Mouse (Mus musculus) c-Kit-positive CD71-negative TER-119-negative erythroid progenitor cells, embryonic 14.5 days (primary cell): ENCODE results near the gene Ppm1b.

Source experiments
- DNase-seq: peaks from one replicate; pipeline ENCODE4 v3.0.0-alpha.2; 2013; ENCODE audit warnings: low read depth

Ppm1b gene

DNA sequence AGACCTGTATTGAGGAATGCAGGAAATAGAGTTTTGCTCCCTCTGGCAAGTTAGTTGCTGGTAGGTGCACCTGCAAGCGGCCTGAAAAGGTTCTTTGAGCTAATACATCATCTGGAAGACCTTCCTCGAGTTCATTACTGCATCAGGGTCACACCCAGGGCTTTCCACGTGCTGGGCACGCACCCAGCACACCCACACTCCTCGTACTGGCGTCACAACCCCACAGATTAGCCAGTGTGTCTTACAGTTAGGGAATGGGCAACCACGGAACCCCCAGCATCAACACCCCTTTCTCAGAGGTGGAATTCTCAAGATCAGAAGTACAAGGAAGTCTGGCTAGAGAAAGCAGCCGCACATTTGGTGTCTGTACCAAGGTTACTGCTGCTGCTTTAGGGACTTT lies 67.7 kb downstream of the Ppm1b start:
- no peak for DNase-seq

DNA sequence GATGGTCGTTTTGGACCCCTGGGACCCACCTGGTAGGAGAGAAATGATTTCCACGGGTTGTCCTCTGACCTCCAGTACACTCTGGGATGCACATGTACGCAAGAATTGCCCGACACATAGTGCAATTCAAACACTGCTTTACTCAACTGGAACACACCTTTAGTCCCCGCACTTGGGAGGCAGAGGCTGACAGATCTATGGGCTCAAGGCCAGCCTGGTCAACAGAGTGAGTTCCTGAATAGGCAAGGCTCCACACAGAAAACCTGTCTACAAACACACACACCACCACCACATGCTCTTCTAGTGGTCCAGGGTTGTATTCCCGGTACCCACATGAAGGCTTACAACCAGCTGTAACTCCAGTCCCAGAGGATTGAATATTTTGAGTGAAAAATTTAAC lies 68.6 kb downstream of the Ppm1b start:
- DNase-seq, result no peak

DNA sequence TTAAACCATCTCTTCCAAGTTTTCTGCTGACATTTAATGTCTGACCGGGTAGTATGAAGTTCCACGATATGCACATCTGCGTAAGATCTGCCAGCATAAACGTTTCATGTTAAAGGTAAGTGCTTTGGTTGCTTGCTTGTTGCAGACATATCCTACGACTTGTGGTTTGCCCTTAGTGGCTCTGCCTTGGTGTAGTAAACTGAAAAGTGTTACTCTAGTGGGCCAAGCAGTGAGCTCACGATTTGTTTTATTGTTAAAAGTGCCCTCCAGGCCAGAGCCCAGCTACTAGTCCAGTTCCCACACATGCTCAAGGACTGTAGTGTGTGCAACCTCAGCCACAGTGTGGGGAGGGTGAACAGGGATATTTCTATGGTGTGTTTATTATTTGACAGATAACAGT lies 69.9 kb downstream of the Ppm1b start:
- no peak for DNase-seq

DNA sequence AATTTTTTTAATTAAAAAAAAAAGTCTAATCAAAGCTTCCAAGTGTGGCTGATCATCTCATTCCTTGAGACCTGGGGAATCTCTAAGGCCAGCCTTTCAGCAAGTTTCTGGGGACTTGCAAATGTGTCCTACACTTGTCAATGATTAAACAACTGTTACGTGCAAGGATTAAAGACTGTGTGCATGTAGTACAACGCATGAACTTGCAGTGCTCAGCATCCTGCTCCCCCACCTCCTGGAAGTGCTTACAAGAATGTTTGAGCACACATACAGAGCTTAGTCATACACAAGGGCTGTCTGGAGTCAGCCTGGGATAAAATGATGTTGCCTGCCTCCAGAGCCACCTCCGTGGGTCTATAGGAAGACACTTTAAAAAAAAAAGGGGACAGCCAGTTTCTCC lies 70.7 kb downstream of the Ppm1b start:
- no peak for DNase-seq

DNA sequence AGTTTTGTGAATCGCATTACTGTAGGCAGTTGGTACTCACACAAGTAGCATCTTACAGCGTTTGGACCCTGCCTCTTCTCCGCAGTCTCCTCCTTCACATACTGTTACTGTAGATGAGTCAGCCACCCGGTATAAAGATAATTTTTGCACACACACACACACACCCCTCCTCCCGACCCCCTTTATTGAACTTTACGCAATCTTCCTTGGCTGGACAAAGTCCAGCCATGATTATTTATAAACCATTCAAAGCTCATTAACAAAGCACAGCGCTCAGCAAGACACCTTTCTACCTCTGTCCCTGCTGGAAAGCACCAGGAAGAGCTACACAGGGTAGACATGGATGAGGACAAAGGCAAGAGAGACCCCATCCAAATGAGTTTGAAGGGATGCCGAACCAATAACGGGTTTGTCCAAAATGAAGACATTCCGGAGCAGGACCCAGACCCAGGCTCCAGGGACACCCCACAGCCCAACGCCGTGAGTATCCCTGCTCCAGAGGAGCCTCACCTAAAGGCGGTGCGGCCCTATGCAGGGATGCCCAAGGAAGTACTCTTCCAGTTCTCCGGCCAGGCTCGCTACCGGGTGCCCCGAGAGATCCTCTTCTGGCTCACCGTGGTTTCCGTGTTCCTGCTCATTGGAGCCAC lies 71.7 kb downstream of the Ppm1b start, which contains the start of gene Slc3a1:
TSS of gene Slc3a1 (plus strand) at position 284 of the 647 bp plus-strand sequence.
- DNase-seq, result no peak

DNA sequence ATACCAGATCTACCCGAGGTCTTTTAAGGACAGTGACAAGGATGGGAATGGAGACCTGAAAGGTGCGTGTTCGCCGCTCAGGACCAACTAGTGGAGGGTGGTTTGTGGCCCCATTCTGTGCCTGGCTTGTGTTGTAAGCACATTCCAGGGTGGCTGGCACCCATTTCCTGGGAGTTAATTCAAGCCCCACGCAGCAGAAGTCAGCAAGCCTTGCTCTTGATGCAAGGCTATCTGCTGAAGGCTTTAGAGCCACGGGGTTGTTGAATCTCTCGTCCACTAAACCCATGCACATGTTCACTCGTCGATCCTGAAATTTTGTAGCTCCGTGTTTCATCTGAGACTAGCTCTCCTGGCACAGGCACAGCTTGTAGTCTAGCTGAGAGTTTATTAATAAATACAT lies 72.3 kb downstream of the Ppm1b start:
- DNase-seq, result no peak

DNA sequence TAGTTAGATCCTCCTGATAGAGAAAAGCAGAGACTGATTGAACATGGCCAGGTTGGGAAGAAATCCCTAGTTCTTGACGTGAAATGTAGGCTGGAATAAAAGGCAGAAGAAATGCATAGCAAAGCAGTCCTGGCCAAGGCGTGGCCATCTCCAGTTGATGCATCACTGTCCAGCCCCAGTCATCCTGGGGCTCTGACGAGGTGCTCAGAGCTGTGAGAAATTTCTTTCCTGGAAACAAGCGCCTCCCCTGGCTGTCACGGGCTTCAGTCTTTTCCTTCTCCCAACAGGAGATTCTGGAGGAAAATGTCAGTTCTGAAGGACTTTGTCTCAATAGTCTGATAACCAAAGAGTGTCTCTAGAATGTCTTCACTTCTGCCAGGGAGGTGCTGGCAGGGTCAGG lies 74.1 kb downstream of the Ppm1b start:
- DNase-seq, result no peak

DNA sequence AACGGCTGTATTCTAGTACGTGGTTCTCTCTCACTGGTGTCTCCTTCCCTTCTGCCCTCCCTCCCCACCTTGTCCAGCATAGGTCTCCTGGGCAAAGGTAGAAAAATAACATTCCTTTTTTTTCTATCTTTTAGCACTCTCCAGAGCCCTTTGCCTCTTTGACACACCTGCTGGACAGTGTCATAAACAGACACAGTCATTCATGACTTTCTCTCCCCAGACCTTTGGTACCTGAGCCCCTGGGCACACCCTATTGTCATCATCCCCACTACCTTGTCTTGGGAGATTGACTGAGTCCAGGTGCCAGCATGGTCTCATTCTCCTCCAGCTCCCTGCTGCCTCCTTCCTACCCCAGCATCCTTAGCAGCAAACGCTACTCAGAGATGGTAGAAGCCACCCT lies 76.5 kb downstream of the Ppm1b start:
- DNase-seq, result no peak

DNA sequence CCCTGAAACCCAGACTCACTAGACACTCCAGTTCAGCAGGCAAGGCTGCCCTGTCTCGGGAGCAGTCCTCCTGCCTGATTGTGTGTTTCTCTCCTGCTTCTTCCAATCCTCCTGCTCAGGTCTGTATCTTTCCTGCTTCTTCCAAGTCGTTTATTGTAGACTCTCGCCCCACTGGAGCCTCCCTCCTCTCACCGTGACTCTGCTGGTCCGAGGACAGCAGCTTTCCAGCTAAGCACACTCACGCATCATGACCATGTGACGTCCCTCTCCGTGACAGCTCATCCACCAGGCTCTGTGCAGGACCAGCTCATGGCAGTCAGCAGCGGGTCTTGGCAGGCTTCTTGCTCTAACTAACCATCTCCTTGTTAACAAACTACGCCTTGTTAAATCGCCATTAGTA lies 77.5 kb downstream of the Ppm1b start:
- DNase-seq, result no peak

DNA sequence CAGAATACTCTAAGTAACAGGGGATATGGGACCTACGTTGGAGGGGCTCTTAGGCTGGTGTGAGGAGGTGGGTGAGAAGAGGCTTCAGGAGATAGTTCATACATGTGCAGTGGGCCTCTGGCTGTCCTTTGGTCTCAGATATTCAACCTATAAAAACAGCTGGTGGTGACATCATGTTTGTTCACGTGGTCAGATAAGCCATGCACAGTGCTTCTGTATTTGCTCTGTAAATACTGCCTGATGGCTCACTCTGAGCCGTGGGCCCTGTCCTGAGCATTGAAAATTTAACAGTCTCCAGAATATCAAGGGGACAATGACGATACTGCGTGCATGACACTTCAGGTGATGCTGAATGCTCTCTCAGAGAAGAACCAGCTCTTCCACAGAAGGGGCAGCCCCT lies 81.3 kb downstream of the Ppm1b start:
- no peak for DNase-seq

DNA sequence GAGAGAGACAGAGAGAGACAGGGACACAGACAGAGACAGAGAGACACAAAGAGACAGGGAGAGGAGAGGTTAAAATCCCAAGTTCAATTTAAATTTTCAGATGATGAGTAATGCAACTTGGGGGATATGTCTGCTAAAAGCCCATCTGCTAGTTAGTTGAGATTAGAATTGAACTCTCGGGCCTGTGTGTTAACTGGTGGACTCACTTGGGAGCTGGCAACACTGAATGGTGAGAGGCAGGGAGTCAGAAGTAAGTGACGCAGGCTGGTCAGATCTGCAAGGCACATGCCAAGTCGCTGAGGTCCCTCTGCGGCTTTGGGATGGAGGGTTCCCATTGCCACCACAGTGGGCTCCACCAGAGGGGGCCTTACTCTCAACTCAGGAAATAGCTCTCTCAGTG lies 81.8 kb downstream of the Ppm1b start:
- no peak for DNase-seq

DNA sequence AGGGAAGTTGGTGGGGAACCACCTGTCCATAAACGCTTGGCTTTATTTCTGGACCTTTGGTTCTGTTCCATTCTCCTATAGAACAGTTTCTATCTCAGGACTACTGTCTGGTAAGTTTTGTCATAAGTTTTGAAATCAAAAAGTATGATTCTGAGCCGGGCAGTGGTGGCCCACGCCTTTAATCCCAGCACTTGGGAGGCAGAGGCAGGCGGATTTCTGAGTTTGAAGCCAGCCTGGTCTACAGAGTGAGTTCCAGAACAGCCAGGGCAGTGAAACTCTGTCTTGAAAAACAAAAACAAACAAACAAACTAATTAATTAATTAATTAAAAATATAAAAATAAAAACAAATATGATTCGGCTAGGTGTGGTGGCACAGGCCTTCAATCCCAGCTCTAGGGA lies 82.2 kb downstream of the Ppm1b start:
- DNase-seq, result no peak

DNA sequence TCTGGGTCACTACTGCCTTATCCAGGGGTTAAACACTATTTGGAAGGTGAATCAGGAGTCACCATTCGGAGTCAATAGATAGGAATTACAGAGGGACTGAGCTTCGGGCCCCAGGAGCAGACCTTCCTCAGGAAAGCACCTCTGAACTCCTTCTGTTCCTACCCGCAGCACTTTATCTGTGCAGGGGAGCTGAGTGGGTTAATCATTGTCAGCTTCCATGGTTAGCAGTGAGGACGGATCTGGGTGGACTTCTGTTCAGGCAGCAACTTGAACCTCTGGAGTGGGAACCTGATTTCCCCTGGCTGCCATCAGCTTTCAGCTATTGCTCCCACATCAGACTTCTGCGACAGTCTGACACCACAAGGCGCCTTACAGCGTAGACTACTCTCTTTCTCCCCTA lies 84.4 kb downstream of the Ppm1b start:
- no peak for DNase-seq

DNA sequence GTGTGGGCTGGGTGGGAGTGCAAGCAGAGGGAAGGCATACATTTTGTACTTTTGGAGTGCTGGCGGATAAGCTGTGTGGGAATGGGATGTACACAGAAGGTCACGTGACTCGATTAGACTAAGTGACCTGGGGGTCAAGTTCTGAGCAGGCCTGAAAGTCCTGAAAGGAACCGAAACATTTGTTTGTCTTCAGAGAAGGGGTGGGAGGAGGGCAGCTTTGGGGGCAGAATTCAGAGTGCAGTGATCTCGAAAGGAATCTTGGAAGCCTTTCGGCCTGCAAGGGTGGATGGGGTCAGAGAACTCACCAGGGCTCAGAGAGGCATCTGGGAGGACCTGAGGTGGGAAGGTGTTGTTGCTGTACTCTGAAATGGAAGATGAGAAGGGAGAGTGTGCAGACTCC lies 85.9 kb downstream of the Ppm1b start:
- DNase-seq, result no peak

DNA sequence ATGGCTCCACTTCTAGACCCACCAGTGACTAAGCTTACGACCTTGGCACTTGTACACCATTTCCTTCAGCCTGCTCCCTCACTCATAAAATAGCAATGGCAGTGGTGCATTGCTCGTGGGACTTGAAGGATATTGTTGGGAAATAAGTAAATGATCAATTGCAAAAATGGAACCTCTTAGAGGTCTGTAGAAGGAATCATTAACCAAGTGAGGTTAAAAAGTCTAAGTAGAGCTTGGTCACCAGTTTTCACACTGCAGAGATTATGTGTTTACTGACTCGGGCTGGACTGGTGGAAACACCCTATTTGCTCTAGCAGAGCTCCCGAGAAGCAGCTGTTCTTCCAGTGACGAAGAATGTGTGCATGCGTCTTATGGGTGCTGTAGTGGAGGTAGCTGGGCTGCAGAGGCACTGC lies 86.9 kb downstream of the Ppm1b start:
- no peak for DNase-seq

DNA sequence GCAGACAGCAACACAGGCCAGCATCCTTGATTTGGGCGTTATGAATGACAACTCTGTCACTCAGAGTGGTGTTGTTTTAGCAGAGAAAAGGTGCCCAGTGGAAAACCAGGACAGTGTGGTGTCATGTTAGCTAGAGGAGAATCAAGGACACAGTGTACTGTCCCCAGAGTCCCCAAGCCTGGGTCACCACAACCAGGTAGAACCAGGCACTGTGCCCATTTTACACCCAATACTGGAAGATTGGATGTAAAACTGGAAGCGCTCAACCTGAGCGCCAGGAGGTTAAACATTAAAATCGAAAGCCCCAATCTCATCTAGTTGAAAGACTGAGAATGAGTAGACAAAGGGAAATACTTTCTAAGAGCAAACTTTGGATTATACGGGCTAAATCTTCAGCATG lies 87.9 kb downstream of the Ppm1b start:
- no peak for DNase-seq

DNA sequence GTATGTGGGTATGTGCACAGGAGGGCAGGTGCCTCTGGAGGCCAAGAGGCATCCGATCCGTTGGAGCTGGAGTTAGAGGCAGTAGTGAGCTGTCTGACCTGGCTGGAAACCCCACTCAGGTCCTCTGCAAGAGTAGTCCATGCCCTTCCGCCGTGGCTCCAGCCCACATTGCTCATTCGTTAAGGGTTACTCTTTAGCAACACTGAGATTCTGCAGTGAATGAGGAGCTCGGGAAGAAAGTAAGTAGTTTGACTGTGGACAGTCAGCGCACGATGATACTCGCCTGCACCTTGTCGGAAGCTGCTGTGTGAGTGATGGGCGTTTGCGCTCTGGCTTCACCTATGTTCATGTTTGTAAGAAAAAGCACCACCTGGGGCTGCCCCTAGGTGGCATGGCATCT lies 88.6 kb downstream of the Ppm1b start:
- DNase-seq, result no peak

DNA sequence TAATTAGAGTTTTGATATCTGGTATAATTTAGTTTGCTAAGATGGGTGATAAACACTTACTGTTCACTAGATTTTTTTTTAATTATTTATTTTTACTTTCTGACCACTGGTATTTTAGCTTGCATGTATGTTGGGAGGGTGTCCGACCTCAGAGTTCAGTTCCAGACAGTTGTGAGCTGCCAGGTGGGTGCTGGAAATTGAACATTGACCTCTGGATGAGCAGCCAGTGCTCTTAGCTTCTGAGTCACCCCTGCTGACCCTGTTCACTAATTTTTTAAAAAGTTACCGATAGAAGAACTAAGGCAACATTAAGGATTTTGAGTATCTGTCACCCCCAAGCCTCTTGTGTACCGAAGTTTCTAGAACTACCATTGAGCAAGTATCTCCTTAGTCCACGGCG lies 91.8 kb downstream of the Ppm1b start:
- no peak for DNase-seq

DNA sequence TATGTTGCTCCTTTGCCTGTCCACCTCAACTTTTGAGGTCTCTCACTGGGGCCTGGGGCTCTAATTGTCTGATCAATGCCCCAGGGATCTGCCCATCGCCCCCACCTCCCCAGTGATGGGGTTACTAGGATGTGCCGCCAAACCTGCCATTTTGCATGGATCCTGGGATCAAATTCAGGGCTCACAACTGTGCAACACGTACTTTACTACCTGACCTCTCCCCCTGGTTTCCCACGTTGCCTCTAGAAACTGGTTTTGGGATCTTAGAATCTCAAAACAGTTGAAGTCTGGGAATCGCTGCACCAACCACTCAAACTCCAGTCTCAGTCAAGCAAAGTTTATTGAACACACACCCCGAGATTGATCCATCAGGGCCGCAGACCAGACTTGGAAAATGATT lies 101.7 kb downstream of the Ppm1b start:
- no peak for DNase-seq

DNA sequence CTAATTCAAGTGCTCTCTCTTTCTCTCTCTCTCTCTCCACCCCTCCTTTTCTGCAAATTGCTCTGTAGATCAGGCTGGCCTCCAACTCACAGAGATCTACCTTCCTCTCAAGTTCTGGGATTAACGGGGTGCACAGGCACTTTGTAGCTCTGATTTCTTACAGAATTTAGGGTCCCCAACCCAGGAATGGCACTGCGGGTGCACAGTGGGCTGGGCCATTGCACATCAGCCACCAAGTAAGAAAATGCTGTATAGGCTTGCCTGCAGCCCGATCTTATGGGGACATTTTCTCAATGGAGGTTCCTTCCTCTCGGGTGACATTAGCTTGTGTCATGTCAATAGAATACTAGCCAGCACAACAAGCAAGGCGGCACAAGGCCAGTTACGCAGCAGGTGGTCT lies 102.6 kb downstream of the Ppm1b start:
- no peak for DNase-seq

DNA sequence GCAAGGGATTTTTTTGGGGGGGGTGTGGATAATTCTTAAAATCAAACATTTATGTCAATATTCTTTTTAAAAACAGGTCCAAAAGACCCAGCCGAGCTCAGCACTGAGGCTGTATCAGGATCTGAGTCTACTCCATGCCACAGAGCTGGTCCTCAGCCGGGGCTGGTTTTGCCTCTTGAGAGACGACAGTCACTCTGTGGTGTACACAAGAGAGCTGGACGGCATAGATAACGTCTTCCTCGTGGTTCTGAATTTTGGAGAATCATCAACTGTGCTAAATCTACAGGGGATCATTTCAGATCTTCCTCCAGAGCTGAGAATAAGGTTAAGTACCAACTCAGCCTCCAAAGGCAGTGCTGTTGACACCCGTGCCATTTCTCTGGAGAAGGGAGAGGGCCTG lies 107.0 kb downstream of the Ppm1b start:
- DNase-seq, result peak; percentile 8

DNA sequence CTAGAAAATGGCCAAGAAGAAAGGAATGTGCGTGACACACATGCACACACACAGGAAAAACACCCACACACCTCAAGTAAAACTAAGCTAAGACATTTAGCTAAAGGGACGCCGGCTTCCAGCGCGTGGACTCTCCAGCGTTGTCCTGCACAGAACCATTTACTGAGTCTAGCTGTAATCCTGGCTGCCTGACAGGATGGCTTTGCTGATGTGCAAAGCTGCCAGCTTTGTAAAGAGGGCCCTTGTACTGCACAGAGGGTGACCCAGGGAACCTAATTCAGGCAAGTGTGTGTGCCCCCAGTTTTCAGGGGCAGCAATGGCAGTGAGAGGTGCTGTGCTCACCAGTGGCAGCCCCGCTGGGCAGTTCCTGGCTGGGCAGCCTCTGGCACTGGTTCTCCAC lies 110.8 kb downstream of the Ppm1b start:
- DNase-seq, result no peak

DNA sequence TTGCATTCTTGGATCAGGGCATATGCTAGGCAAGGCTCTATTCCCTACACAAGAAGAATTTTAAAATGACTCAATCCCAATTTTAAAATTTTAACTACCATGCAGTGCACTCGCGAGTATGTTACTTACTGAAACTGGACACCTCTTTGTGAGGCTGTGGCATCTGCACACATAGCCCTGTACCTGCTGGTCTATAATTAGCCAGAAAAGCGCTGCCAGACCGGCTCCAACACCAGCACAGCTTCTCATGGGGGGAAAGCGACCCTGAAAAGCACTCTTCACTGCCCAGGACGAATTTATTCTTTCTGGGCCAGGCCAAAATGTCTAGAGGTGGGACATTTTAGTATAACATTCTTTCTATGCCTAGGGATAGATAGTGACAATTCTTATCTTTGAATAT lies 114.1 kb downstream of the Ppm1b start:
- no peak for DNase-seq

DNA sequence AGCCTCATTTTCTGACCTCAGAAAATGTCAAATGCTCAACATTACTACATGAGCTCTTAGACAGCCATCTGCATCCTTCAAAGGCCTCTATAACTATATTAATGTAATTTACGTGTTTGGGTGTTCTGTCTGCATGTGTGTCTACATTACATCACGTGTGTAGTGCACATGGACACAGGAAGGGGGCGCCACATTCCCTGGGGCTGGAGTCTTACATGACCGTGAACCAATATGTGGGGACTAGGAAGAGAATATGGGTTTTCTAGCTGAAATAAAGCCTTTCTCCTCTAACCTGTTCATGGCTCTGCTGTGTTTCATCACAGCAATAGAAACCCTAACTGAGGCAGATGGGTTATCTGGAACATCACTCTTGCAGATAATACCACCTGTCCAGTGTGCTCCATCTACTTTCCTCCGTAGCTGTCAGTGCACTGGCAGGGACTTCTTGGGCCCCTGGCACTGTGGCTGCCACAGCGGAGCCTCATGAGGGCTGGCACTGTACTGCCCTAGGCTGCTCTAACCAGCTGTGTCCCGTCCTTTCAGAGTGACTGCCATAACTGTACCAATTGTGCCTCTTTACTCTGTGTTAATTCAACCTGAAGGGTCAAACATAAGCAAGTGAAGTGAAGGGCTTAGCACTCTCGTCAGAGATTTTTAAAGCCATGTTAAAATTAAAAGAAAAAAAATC lies 114.7 kb downstream of the Ppm1b start:
- DNase-seq, result no peak
